Mouse (Mus musculus) stomach, postnatal 0 days (tissue): Measurements from ENCODE around the gene Lats1.

Experiments
- CTCF ChIP-seq: IDR thresholded peaks from 2 replicates; pipeline ENCODE4 v1.5.1; 2016; ENCODE audit warnings: antibody characterized with exemption, low read depth, mild to moderate bottlenecking, moderate library complexity
- EP300 ChIP-seq: optimal IDR thresholded peaks from 2 replicates; pipeline ENCODE3; 2016; ENCODE audit warnings: antibody characterized with exemption

DNA sequence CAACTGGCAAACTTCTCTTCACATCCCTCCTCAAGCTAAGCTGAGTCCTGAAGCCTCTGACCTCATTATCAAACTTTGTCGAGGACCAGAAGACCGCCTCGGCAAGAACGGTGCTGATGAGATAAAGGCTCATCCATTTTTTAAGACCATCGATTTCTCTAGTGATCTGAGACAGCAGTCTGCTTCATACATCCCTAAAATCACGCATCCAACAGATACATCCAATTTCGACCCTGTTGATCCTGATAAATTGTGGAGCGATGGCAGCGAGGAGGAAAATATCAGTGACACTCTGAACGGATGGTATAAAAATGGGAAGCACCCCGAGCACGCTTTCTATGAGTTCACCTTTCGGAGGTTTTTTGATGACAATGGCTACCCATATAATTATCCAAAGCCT lies 31.5 kb downstream of the Lats1 start:
- TF ChIP-seq EP300, result no peak
- no peak for TF ChIP-seq CTCF
